Mouse (Mus musculus): ENCODE data around the gene BC005561.
"Not testable (repeated sequence)": the region's sequence is repeated elsewhere in the genome, so short reads cannot be mapped to it uniquely, and the experiment has no call there.

Gene BC005561

DNA sequence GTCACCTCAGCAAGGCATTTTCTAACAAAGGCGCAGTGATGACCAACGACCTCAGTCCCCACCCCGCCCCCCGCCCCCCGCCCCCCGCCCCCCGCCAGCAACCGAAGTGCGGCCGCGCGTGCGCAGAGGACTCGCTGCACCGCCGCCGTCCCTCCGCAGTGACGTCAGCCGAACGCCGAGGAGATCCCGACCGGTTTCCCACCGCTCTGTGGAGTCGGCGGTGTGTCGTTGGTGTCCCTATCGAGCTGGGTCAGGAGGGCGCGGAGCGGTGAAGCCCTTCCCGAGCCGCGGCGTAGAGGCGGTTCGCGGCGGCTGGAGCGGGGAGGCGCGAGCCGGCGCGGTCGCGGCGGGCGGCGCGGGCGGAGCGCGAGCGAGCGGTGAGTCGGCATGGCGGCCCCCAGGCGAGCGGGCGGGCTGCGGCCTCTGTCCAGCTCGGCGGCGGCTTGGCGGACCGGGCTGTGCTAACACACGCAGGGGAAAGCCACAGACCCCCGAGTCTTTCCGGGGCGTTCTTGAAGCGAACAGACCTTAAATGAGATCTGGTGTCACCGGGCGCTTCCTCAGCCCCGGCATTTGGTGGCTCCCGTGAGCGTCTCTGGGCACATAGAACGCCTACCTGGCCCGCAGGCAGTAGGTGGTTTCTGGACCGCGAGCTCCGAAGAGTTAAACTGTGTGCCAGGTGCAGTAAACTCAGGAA is at the start of gene BC005561:
BC005561 (plus strand) TSS at position 158 of the 697 bp plus-strand sequence.
- DNase-seq (ENCODE audit: low spot score), result peak; percentile 89

DNA sequence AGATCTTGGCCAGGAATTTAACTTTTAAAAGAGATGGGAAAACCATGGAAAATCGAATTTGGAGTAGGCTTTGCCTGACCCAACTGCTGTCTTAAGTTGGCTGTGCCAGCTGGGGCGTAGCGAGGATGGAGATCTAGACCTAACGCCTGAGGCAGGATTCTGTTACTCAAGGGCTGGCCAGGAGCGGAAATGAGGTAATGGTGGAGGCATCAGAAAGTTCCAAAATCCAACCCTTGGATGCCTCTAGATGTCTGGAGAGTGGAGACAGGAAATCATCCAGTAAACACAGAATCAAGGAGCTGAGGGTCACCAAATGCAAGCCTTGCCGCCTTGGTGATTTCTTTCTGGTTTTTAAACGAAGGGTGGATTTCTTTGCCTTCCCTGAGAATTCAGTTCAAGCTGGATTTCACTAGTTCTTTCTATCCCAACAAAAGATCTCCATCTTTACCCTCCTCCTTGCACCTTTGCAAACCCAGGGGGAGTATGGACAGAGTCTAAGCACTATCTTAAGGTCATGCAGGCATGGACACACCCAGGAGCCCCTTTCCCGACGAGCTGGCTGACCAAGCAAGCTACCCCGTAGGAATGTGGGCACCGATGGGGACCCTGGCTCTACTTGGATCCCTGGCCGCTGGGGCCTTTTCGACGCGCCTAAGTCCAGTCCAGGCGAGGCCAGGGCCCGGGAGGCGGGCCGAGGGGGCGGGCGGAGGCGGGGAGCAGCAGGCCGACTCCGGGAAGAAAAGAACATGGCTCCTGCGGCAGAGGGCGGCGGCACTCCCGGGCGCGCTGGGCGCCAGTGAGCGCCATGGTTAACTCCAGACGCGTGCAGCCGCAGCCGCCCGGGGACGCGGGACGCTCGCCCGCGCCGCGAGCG is 49.1 kb upstream of the BC005561 start, which contains the start of gene Pkd2:
Pkd2 (plus strand) TSS at position 619 of the 874 bp plus-strand sequence.
- DNase-seq (ENCODE audit: low spot score), result peak; percentile 59

DNA sequence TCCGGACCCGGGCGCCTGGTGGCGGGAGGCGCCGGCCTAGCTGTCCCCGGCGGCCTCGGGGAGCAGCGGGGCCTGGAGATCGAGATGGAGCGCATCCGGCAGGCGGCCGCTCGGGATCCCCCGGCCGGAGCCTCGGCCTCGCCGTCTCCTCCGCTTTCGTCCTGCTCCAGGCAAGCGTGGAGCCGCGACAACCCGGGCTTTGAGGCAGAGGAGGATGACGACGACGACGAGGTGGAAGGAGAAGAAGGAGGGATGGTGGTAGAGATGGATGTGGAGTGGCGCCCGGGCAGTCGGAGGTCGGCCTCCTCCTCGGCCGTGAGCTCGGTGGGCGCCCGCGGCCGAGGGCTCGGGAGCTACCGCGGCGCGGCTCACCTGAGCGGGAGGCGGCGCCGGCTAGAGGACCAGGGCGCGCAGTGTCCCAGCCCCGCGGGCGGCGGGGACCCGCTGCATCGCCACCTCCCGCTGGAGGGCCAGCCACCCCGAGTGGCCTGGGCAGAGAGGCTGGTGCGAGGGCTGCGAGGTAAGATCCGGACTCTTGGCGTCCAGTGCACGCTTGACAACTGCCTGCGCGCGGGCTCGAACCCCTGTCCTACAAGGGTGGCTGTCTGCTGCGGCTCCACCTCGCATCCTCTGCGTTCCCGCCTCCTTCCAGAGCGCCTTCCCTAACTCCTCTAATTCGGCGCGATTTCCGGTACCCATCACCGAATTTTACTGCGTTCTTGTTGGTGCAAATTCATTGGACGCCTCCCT is 48.3 kb upstream of the BC005561 start:
- DNase-seq (ENCODE audit: low spot score), result peak; percentile 49

DNA sequence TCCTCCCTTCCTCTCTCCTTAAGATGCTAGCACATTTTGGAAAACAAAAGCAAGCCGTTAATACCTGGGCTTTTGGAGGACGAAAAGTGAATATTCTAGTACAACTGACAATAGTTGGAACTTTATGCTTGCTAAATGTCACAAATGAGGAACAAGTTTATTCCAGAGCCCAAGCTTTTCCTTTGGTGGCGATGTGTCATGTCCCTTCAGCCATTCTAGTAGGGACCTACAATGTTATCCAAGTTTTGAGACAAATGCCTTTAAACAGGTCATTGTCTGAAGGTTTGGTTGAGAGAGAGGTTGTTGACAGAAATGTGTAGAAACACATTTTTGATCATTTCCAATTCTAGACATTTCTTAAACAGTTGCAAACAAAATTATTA is 47.7 kb upstream of the BC005561 start:
- no peak for DNase-seq (ENCODE audit: low spot score)

DNA sequence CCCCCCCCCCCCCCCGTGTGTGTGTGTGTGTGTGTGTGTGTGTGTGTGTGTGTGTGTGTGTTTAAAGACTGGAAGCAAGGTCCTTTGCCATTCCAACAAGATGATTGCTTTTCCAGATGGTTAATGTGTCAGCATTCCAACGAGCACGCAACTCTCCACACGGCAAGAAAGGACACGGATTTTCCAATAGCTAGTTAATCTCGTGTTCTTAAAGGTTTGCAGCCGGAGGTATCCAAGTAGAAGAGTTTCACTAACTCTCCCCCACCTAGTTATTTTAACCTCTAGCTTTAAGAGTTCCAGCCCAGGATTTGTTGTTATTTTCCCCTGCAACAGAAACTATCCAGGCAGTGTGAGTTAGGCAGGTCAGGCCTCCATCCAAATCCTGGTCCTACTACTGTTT is 47.3 kb upstream of the BC005561 start:
- no peak for DNase-seq (ENCODE audit: low spot score)

DNA sequence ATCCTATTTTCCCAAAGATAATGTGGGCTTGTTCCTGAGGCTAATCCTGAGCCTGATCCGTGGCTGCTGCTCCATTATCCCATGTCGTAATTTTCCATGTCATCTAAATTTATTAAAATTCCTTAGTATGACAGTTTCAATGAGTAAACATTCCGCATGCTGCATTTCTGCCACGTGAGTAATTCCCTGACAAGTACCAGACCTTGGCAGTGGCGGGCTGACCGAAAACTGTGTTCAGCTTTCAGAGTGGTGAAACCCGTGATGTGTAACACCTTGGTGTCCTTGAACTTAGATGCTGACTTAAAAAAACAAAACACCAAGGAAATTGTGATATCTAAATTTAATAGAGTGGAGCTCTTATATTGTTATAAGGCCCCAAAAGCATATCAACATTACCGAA is 42.9 kb upstream of the BC005561 start:
- DNase-seq (ENCODE audit: low spot score), result no peak

DNA sequence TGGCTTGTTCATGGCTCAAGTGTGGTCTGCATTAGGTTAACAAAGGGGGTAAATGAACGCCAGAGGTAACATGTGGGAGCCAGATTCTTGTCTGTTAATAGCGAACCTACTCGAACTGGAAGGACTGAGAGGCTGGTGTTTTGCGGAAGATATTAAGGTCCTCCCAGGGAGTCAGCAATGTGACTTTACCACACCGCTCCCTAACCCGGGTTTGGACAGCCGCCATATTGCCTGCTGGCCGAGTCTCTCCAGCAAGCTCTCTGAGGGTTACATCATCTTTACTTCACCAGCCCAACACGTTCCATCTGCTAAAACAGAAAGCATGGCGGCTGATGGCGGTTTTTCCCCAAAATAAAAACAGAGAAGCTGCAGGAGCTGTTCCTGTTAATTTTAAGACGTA is 42.4 kb upstream of the BC005561 start:
- DNase-seq (ENCODE audit: low spot score), result no peak

DNA sequence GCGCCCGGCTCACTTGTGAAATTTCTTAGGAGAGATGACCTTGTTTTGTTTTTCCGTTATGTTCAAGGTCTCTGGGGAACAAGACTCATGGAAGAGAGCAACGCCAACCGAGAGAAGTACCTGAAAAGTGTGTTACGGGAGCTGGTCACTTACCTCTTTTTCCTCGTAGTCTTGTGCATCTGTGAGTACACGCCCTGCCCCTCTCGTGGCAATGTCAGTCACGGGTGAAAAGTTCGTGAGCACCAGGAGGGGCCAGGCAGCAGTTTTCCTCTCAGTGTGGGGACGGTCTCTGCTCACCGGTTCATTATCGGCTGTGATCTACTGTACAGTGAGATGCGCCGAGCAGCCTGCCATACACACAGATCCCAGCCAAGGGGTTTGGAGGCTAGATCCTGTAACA is 41.3 kb upstream of the BC005561 start:
- no peak for DNase-seq (ENCODE audit: low spot score)

DNA sequence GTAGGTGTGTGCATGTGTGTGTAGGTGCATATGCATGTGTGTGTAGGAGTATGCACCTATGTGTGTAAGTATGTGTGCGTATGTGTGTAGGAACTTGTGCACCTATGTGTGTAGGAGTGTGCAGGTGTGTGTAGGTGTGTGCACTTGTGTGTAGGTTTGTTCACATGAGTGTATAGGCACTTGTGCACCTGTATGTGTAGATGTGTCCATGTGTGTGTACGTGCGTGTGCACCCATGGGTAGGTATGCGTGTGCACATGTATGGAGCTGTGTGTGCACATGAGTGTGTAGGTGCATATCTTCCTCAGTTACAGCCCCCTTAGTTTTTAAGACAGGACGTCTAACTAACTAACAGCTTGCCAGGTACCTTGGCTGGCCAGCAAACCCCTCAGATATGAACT is 39.6 kb upstream of the BC005561 start:
- DNase-seq (ENCODE audit: low spot score), result no peak

DNA sequence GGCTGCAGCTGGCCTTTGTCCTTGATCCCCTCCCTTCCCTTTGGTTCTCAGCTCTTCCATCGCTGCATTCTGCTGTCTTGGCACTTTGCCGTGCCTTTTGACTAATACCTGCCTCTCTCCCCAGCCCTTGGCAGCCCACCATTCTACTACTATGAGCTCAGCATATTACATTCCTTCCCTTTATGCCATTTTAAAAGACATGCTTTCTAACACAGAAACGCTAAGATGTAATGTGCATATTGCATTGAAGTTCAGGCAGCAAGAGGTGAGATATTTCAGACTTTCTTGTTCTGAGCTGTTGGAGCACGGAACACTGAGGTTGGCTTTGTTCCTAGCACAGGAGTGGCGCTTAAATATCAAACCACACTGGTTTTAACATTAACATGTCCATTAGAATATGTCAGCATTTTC is 37.2 kb upstream of the BC005561 start:
- no peak for DNase-seq (ENCODE audit: low spot score)

DNA sequence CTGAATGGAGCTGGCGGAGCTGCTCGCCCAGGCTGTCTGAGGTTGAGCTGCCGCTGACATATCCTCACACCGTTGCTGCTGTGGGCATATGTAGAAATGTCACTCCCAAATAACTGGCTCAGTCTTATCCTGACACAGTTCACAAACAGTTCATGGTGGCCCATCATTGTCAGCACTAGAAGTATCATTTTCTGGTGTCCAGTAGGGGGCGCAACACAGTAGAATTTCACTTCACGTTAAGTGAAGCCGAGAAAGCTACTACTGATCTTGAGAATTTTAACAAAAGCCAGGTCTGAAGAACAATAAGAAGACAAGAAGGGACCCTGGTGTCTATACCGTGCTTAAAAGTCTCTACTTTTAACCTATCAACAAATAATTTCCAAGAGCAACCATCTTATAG is 35.8 kb upstream of the BC005561 start:
- DNase-seq (ENCODE audit: low spot score), result peak; percentile 35

DNA sequence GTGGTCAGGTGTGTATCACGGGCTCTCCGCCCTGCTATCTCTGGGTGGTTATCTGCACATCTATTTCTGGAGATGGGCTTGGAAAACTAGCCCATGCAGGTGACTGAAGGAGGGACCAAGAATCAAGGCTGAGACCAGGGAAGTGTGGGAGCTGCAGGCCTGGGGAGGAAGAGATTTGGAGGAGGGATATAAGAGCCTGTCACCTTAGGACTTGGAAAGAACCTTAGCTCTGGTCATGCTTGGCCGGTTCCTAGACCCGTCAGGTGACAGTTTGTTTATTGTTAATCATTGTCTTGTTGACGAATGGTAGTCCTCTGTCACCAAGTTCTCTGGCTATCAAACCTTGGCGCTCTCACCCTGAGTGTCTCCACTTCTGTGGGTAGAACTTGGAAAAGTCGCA is 27.8 kb upstream of the BC005561 start:
- no peak for DNase-seq (ENCODE audit: low spot score)

DNA sequence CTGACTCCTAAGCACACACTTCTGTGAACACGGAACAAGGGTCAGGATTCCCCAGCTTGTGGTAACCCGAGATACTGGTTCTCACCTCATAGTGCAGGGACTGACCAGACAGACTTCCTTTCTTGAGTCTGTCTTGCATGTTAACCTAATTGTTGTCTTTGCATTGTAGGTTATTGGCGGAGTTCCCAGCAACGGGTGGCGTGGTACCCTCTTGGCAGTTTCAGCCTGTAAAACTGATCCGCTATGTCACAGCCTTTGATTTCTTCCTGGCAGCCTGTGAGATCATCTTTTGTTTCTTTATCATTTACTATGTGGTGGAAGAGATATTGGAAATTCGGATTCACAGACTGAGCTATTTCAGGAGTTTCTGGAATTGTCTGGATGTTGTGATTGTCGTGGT is 25.3 kb upstream of the BC005561 start:
- DNase-seq (ENCODE audit: low spot score), result no peak

DNA sequence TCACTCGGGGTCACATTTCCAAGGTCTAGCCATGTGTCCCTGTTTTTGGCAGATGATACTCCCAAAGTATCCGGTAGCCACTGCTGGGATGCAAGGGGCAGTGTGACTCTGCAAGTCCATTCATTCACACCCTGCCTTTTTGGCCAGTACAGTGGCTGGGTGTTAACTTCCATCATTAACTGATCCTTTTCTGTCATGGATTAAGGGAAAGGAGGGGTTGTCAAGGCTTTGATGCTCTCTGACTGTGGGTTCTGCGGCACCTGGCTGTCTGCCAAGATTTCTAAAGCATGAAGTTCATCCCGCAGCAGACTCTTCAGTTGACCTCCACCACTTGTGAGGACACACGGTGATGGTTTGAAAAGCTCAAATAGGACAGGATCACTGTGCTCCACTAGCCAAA is 16.6 kb upstream of the BC005561 start:
- no peak for DNase-seq (ENCODE audit: low spot score)

DNA sequence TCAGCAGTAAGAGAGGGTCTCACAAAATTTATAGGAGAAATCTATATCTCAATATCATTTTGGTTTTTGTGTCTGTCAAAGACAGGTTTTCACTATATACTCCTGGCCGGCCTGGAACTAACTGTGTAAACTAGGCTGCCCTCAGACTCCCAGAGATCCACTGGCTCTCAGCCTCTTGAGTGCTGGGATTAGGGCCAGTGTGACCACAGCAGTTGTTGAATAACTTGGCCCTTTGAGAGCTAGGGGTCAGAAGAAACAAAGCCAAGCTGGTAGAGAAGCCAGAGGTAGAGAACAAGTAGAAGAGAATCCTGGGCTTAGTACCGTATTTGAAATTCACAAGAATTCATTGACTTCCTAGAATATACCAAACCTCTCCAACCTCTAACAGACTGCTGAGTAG is 3.3 kb upstream of the BC005561 start:
- DNase-seq (ENCODE audit: low spot score), result no peak

DNA sequence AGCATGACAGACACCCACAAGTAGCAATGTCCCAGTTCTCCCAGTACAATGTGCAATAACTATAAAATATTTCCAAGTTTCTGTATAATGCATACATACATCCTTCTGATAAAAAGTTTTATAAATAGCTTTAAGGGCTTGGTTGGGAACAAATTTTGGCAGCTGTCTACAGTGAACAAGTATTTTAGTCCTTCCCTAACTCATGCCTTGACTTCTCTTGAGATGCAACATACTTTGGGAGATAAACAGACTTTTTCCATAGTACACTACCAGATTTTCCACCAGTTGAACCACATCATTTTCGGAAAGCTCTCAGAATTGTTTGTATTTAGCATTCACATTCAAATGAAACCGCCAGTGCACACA is 340 bp upstream of the BC005561 start:
- no peak for DNase-seq (ENCODE audit: low spot score)

DNA sequence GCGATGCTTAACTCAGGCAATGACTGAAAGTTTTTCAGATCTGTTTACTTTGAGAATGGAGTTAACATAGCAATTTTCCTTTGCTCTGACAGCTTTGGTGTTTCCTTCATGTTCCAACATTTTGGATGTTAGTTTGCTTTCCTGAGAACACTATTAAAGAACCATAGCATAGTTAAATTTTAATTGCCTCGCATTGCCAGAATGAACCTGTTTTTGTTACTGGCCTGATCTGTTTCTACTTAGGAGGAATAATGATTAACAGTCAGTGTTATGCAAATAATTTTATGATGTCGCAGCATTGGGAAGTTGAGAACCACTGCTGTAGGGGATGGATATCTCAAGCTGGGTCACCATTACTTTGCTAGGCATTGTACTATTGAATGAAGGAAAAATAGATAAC is 3.1 kb downstream of the BC005561 start:
- DNase-seq (ENCODE audit: low spot score), result no peak

DNA sequence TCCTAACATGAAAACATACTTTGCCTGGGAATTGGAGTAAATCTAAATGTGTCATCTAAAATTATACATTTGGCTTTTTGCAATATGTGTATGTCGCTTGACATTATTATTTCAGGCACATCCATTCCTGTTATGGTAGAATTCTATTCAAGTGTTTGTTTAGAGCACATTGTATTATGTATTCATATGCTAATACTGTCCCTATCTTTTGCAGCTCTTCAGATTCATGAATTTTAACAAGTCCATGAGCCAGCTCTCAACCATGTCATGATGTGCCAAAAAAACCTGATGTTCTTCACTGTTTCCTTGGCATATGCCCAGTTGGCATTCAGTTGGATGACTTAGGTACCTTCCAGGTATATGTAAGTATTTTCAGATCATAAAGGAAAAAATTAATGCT is 30.5 kb downstream of the BC005561 start:
- DNase-seq (ENCODE audit: low spot score), result no peak

DNA sequence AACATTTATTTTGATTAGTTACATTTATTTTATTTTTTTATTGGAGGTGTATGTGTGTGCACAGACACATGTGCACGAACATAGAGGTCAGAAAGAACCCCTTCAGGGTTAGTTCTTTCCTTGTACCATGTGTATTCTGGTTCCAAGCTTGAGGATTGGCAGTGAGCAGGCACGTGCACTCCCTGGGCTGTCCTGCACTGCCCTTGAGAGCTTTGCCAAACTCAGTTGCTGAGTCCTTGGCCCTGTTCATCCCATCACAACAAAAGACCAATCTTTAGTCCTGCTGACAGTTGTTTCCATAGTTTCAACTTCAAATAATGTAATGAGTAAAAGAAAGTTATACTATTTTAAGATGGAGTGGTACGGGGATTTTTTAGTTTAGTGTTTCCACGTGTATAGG is 31.2 kb downstream of the BC005561 start:
- no peak for DNase-seq (ENCODE audit: low spot score)

DNA sequence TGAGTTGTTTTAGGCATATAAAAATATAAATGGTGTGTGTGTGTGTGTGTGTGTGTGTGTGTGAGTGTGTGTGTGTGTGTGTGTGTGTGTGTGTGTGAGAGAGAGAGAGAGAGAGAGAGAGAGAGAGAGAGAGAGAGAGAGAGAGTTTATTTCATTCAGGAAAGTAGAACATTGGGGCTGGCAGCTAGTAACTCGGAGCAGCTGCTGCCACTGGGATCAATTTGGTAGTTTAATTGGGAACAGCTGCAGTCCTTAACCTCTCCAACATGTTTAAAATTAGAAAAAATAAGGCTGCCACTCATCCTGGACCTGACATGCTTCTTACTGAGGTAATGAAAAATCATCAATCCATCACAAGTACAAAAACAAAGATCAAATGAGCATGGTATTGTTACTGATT is 59.9 kb downstream of the BC005561 start:
- DNase-seq (ENCODE audit: low spot score), result not testable (repeated sequence)

DNA sequence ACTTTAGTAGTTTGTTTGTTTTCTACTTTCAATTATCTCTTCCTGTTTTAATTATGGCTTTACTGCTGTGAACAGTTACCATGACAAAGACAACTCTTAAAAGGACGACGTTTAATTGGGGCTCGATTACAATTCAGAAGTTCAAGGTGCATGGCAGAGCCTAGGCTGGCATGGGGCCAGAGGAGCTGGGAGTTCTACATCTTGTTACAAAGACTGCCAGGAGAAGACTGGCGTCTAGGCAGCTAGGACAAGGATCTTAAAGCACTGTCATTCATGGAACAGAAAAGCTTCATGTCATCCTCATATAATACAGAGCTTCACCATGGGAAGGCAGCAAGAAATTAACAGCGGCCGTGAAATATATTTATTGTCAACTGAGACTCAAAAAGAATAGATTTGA is 62.6 kb downstream of the BC005561 start:
- peak; percentile 46 for DNase-seq (ENCODE audit: low spot score)

DNA sequence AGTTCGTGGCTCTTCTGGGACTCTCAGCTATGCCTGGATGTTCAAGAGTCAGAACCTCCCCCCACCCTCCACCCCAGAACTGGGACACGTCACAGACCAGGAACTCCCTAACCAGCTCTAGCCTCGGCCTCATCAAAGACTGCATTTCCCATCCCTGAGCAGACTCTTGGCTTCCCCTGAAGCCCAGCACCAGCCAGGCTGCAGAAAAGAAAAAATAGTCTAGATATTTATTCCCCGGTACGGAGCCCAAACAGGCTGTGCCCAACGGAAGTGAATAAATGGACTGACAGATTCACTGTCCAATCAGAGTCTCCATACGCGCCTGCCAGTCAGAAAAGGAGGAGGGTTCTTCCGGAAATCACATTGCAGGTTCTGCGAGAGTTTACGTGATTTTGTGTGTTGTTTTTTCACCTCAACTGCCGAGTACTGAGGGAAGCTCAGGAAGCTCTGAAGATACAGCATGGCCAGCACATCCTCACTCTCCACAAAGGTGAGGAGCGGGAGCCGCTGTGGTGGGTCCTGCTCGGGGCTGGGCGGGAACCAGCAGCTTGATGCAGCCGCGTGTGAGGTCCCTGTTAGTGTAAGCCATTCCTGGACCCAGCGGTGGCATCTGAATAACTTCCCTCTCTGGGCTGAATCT is 63.2 kb downstream of the BC005561 start:
- peak; percentile 91 for DNase-seq (ENCODE audit: low spot score)

All from testis, postnatal 14 days (tissue).